In genomic region chr19:40548796-40549515, GRCm38 (mm10) we compare ENCODE assay signal across 11 mouse cellular contexts. TPM values are rescaled to one million over a fixed set of nuclear protein-coding genes. Genes with fewer than 3 reads are reported as not detected.
A peak's percentile ranks its signal among the peaks of the same experiment; 100 is the strongest.
DNase-seq lines count a peak whose midpoint lies in the region; ATAC-seq and TF ChIP-seq lines count a peak whose summit lies in the region.
"Had no signal": no experiment of that assay in that cellular context is flagged by ENCODE, and none has a peak within 500 bp of the region (broad histone marks: within the 10 kb centered on the region; RNA-seq: fewer than 3 reads in every experiment).

No protein-coding gene starts in this region.

- no peak for ATAC-seq in forebrain, postnatal 0 days
- ATAC-seq in Patski: peak; percentile 84
- 0 out of 2 replicates have a peak, but pooled peaks have one; percentile 49 for ATAC-seq in limb, embryonic 12.5 days (ENCODE audit: insufficient number of reproducible peaks, insufficient read depth, low FRiP score, low TSS enrichment, low read depth)

- DNase-seq in forebrain, postnatal 0 days: no peak
- DNase-seq in forebrain, embryonic 10.5 days (ENCODE audit: extremely low spot score, low spot score): no peak
- peak; percentile 45 to 65 for DNase-seq in kidney, postnatal 4 days
- DNase-seq in kidney, postnatal 36 days: no peak
- DNase-seq in Patski (ENCODE audit: low read depth, low spot score): no peak
- DNase-seq in urinary bladder, adult 2 months (ENCODE audit: low spot score): no peak
- DNase-seq in cerebellum, postnatal 10 days: no peak
- DNase-seq: B cell, adult 2 months; cerebellum, adult 11 months; kidney, adult 11 months had no signal

- H3K36me3 ChIP-seq in forebrain, postnatal 0 days (ENCODE audit: insufficient read depth): peaks cover 36% of the 10 kb centered on the region
- H3K36me3 ChIP-seq in forebrain, embryonic 10.5 days (replicated peaks): peaks cover 44% of the 10 kb centered on the region
- H3K36me3 ChIP-seq in limb, embryonic 12.5 days: peaks cover 37% of the 10 kb centered on the region

- no peaks in the 10 kb centered on the region for H3K4me1 ChIP-seq in forebrain, postnatal 0 days (ENCODE audit: insufficient read depth)
- peaks cover 14% of the 10 kb centered on the region for H3K4me1 ChIP-seq in forebrain, embryonic 10.5 days
- H3K4me1 ChIP-seq in limb, embryonic 12.5 days (replicated peaks): peaks cover 9% of the 10 kb centered on the region

- WGBS in forebrain, postnatal 0 days: 36% methylated on average over 5 of the region's 5 CpGs
- WGBS in forebrain, embryonic 10.5 days: 46% methylated on average over 5 of the region's 5 CpGs
- 33% methylated on average over 5 of the region's 5 CpGs for WGBS in limb, embryonic 12.5 days

- in situ Hi-C loops in Patski (cut with MboI; ENCODE audit: low pct_unique_long_range_greater_than_20kb): no loop called here

- H3K9me3 ChIP-seq in forebrain, postnatal 0 days (ENCODE audit: low read length): no peaks in the 10 kb centered on the region
- H3K9me3 ChIP-seq in forebrain, embryonic 10.5 days: no peaks in the 10 kb centered on the region
- no peaks in the 10 kb centered on the region for H3K9me3 ChIP-seq in limb, embryonic 12.5 days

- H3K27ac ChIP-seq in forebrain, postnatal 0 days (ENCODE audit: low read depth, low read length): 0 out of 2 replicates have a peak overlapping the region, but pooled peaks have one; percentile 15
- H3K27ac ChIP-seq in forebrain, embryonic 10.5 days: no peak overlapping the region
- no peak overlapping the region for H3K27ac ChIP-seq in limb, embryonic 12.5 days

- H3K4me2 ChIP-seq in forebrain, postnatal 0 days (ENCODE audit: low read depth): no peak overlapping the region
- H3K4me2 ChIP-seq in limb, embryonic 12.5 days: no peak overlapping the region

- POLR2A ChIA-PET in Patski (lab: Charles Lee): no interaction called here

- H3K27me3 ChIP-seq in forebrain, postnatal 0 days (ENCODE audit: insufficient read depth, low read length): no peaks in the 10 kb centered on the region
- H3K27me3 ChIP-seq in forebrain, embryonic 10.5 days (ENCODE audit: poor library complexity, severe bottlenecking): no peaks in the 10 kb centered on the region
- no peaks in the 10 kb centered on the region for H3K27me3 ChIP-seq in Patski
- H3K27me3 ChIP-seq in limb, embryonic 12.5 days: no peaks in the 10 kb centered on the region

- CTCF ChIA-PET in Patski (lab: Charles Lee): interaction anchor here (0.9 to 9.0 kb wide), 4 partner anchors 158 to 206 kb away, joined by 3 to 66 read pairs (median 9); no protein-coding TSS in a partner anchor

- TF ChIP-seq CTCF in forebrain, postnatal 0 days (IDR thresholded peaks at IDR 0.05; ENCODE audit: low read depth): no peak
- no peak for TF ChIP-seq CTCF in Patski (IDR thresholded peaks at IDR 0.05)

- H3K9ac ChIP-seq in forebrain, postnatal 0 days: no peak overlapping the region
- no peak overlapping the region for H3K9ac ChIP-seq in limb, embryonic 12.5 days (replicated peaks)

- no peak overlapping the region for H3K4me3 ChIP-seq in forebrain, postnatal 0 days (ENCODE audit: low read depth, low read length)
- H3K4me3 ChIP-seq in forebrain, embryonic 10.5 days: no peak overlapping the region
- H3K4me3 ChIP-seq in limb, embryonic 12.5 days (replicated peaks): no peak overlapping the region

RNA-seq across cellular contexts. Expression of gene Sorbs1, which starts 35.4 kb away (rescaled TPM):
- 51.8 and 54.4 TPM in 2 replicates for total RNA-seq in forebrain, postnatal 0 days (2014; rRNA removed)
- 46.8 and 74.9 TPM in 2 replicates for polyA plus RNA-seq in forebrain, postnatal 0 days (2015; fragmentation: Nextera tagmentation; extraction: Ambion mirVana)
- 36.3 and 39.0 TPM in 2 replicates for polyA plus RNA-seq in forebrain, embryonic 10.5 days (2016; fragmentation: Nextera tagmentation; extraction: Ambion mirVana)
- polyA plus RNA-seq in Patski (2021): 68.9 TPM
- 37.3 and 39.0 TPM in 2 replicates for polyA plus RNA-seq in limb, embryonic 12.5 days (2016; fragmentation: Nextera tagmentation; extraction: Ambion mirVana)
- polyA plus RNA-seq in urinary bladder, adult 2 months (2012; rRNA removed): 313 and 368 TPM in 2 replicates

RNA-seq across cellular contexts. Expression of gene Aldh18a1, which starts 39.3 kb away (rescaled TPM):
- total RNA-seq in forebrain, postnatal 0 days (2014; rRNA removed): 57.0 and 72.5 TPM in 2 replicates
- 32.6 and 37.9 TPM in 2 replicates for polyA plus RNA-seq in forebrain, postnatal 0 days (2015; fragmentation: Nextera tagmentation; extraction: Ambion mirVana)
- 114 and 115 TPM in 2 replicates for polyA plus RNA-seq in forebrain, embryonic 10.5 days (2016; fragmentation: Nextera tagmentation; extraction: Ambion mirVana)
- 73.9 TPM for polyA plus RNA-seq in Patski (2021)
- 83.2 and 86.5 TPM in 2 replicates for polyA plus RNA-seq in limb, embryonic 12.5 days (2016; fragmentation: Nextera tagmentation; extraction: Ambion mirVana)
- polyA plus RNA-seq in urinary bladder, adult 2 months (2012; rRNA removed): 103 and 115 TPM in 2 replicates

Comparison
In these comparisons a context has a peak if more than half of its experiments do, and no peak if none do; other contexts are left out.
1. DNase-seq: peak in kidney, postnatal 4 days (2 of 2); none in forebrain, postnatal 0 days (single experiment), forebrain, embryonic 10.5 days (single experiment), kidney, postnatal 36 days (0 of 2), Patski (single experiment), urinary bladder, adult 2 months (single experiment) and cerebellum, postnatal 10 days (0 of 2).